Mouse (Mus musculus) 416B (cell line): Measurements from ENCODE around the gene Ccdc183.
A peak's percentile ranks its signal among the peaks of the same experiment; 100 is the strongest.

Experiments used
- DNase-seq: peaks from one replicate; pipeline ENCODE4 v3.0.0; 2011; ENCODE audit warnings: low read depth

The Ccdc183 gene

DNA sequence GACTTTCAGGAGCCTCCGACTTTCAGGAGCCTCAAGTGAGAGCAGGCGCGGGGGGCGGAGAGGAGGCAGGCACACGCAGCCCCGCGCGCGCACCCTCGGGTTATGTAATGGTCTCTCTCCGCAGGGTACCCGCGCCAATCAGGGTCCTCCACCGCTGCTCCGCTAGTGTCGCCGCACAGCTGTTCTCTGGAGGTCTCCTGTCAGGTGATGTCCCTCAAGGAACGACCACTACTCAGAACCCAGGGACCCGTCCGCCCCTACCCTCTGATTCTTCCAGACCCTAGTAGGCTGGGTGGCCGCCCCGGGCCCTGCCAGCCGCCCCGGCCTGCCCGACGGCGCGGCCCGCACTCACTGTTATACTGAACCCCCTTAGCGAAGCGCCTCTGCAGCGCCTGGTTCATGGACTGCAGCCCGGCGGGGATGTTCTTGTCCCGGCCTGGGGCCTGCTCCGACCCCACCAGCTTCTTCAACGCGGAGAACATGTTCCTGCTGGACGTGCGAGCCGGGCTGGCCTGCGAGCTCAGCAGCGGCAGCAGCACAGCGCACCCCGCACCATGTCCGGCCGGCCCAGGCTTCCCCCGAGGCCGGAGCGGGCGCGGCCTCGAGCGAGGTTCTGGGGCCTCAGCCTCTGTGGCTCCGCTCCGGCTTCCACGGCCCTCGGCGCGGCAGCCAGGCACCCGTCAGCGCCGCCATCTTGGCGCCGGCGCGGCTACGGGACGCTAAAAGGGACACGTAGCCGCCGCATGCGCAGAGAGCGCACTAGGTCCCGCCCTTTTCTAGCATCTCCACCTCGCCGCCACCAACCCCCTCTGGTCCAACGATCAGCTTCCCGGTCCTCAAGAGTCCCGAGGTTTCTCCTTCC lies 9.5 kb downstream of the Ccdc183 start, which contains the start of gene Rabl6:
Rabl6 (minus strand) TSS at position 761 of the 862 bp plus-strand sequence.
- DNase-seq, result peak; percentile 84

DNA sequence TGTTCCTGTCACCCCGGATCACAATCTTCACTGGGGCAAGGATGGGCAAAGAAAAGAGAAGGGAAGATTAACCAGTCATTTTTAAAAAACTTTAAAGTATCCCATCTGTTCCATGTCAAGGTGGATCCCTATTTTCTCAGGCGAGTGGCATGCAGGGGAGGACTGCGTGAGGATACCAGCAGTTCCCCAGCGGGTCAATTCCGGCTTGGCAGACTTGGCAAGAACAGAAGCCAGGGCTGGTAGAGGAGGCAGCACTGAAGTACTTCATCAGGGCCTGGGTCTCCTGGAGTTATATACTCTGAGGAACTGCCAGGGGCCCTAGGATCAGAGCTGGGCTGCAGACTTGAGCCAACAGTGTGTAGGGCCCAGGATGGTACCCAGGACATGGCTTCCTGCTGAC lies 15.0 kb downstream of the Ccdc183 start:
- no peak for DNase-seq

DNA sequence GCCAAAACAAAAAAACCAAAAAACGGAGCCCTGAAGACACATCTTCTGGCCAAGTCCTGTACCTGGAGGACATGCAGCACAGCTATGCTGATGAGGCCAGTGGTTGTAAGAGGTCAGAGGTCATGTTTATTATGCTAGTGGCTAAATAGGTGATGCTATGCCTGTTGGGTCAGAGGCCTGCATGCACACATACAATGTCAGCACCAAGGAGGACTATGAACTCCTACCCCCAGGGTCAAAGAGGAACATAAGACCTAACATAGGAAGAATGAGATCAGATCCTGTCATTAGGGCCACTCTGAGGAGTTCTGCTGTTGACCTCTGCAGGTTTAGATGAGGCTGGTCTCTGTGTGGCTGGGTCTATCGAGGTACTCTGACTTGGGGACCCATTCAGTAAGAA lies 17.4 kb downstream of the Ccdc183 start:
- no peak for DNase-seq

DNA sequence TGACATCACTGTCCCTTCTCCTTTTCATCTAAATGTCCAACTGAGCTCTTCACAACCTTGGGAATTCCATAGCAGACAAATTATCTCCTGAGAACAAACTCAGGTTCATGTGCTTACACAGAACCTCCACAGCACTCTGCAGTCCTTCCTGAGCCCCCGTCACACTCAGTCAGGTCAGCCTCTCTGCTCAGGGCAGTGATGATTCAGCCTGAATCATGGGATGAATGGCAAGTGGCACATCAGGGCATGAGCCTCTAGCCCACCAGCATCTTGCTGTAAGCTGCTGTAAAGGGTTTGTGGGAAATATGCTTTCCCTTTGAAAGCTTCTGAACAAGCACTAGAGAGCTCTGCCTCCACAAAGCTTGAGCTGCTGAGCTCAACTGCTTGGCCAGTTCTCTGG lies 18.7 kb downstream of the Ccdc183 start:
- no peak for DNase-seq

DNA sequence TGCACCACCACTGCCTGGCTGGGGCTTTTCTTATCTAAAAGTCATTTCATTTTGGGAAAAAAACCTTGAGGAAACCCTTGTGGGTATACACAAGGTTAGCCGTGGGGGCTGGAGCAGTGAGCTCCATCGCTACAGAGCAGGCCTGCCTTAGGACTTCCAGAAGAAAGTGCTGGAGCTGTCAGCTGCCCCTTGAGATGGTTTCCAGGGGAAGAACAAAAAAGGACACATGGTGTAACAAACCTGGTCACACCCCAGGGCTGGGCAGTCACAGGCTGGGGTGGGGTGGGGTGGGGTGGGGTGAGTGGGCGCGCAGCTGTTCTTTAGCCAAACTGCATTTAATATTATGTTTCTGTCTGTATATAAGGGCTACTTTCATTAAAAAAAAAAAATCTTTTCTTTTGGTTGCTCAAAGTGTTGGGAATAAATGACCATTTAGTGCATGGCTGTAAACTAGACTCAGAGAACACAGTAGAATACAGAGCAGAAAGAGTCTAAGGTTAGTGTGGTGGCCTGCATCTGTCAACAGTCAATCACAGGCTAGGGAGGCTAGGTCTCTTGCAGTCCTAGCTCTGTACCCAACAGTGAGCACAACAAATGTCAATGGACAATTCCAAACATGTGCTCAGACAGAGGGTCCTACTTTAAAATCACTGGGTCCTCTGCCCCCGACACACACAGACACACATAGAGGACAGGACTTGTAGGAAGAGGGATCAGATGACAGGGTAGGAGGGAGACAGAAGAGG lies 20.5 kb downstream of the Ccdc183 start:
- DNase-seq, result no peak

DNA sequence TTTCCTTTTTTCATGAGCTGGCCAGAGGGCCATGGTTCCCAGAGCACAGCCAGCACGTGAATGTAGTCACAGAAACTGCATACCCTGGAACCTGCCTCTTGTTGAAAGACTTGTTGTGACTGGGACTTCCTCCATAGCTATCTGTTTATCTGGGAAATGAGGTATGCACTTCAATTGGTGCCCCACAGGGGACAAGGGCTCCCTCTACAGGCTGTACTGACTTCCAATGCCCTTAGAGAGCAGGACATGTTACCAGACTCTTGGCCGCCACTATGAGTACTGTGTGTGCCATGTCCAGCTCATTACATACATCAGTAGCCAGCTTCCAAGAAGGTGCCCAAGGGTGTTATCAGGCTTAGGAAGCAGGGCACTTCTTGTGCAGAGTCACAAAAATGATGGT lies 25.6 kb downstream of the Ccdc183 start:
- peak; percentile 75 for DNase-seq

DNA sequence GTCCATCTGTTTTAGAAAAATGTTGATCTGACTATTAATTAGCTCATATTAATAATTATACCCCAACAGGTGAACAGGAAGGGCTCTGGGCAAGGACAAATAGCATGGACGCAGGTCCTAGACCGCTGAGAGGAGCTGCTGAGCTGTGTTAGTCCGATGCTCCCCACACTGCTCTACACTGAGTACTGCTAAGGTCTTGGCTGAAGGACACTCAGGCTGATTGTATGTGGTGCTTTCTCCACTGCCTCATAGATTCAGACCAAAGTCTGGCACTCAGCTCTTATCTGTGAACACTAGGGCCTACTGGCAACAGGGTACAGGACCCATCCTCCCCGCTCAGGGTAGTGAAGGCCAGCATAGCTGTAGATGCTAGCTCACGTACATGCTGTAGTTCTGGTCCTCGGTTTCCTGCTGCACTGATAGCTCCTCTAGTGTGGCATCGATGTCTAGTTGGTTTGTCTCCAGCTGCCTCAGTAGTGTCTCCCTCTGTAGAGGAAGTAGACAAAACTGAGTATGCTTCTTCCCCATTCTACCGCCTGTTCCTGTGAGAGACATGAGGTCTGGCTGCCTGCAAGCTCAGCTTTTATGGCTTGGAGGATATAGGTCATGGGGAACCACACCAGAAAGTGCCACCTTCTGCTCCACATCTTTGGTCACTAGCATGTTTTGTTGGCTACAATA lies 29.1 kb downstream of the Ccdc183 start:
- no peak for DNase-seq

DNA sequence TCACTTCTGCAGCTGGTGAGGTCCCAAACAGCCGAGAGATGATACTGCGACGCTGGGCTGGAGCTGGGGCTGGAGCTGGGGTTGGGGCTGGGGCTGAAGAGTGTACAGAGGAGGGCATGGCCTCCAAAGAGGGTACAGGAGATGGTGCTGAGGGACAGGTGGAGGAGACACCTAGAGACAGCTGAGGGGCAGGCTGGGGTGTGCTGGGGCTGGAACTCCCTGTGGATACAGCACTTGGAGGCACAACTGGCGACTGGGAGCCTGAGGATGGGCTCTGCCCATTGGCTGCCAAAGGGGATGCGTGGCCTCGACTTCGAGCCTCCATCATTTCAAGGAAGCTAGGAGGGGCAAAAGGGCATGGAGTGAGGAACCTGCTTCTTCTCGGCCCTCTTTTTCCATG lies 30.2 kb downstream of the Ccdc183 start:
- no peak for DNase-seq

DNA sequence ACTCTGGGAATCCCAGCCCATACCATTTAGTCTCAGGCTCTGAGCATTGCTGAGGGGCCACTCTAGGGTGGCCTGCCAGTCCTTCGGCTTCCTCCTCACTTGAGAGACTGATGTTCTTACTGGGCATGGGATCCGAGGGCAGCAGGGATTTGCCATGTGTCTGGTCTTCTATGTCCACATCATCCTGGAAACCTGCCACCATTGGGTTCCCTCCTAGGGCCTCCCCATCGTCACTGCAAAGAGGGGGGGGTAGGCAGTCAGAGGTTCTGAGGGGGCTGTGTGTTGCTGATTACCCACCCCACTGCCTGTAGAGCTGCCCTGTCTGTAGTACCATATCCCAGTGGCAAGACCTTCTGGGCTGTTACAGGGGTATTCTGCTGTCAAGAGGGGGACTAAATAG lies 31.9 kb downstream of the Ccdc183 start:
- DNase-seq, result no peak

DNA sequence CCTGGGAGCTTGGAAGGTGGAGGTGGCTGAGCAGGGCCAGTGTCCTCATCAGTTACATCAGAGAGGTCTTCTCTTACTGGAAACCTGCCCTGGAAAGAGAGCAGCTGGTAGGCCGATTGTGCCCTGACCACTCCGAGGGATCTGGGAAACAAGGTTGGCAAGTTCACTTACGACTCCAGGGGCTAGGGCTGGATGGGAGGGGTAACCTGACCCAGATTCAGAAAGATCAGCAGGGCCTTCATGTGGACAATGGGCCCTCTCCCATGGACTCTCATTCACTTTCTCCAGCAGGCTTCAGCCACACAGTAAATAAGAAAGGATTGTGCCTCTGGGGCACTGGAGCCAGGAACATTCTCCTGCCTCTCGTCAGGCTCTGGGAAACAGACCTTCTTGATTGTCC lies 32.6 kb downstream of the Ccdc183 start:
- no peak for DNase-seq

DNA sequence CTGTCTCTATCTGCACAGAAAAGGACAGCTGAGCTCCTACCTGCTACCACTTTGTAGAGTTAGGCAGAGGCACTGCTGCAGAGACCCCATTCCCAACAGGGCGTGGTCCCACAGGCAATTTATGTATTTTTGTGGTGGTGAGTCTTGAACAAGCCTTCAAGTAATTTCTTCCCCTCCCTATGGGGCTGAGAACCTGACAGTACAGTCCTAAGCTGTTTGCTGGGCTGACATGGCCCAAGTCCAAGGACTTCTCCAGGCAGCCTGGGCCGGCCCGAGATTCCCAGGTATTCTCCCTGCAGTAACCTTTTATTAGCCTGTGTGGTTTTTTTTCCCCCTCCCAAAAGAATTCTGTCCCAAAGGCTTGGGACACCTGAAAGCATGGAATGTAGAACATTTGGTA lies 33.3 kb downstream of the Ccdc183 start:
- no peak for DNase-seq

DNA sequence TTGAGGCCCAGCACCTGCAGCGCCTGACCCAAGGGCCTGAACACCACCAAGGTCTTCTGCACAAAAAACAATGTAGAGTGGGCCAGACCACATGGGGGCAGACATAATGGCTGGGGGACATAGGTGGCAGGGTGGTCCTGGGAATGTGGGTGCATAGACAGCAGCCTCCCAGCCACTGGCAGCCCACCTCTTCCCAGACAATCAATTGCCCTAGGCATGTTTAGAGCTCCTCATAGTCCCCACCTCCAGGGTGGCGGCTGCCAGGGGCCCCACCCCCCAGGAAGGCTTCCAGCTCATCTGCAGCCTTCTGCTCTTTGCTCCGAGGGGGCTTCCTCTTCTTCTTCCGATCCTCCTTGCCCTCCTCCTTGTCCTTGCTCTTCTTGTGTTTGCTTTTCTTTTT lies 33.9 kb downstream of the Ccdc183 start:
- DNase-seq, result no peak

DNA sequence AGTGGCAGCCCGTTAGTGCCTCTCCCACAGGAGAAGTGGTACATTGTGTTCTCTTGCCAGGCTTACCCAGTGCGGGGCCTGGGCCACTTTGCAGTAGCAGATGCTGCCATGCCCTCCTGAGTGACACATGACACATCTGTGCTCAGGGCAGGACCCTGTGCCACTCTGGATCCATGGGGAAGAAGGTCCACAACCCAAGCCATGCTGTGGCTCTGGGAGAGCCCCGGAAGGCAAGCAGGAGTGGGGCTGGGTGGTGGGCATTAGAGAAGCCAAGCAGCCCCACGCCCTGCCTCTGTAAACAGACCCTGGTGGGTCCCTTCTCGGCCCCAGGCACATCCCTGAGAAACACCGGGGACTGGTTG lies 34.4 kb downstream of the Ccdc183 start:
- no peak for DNase-seq

DNA sequence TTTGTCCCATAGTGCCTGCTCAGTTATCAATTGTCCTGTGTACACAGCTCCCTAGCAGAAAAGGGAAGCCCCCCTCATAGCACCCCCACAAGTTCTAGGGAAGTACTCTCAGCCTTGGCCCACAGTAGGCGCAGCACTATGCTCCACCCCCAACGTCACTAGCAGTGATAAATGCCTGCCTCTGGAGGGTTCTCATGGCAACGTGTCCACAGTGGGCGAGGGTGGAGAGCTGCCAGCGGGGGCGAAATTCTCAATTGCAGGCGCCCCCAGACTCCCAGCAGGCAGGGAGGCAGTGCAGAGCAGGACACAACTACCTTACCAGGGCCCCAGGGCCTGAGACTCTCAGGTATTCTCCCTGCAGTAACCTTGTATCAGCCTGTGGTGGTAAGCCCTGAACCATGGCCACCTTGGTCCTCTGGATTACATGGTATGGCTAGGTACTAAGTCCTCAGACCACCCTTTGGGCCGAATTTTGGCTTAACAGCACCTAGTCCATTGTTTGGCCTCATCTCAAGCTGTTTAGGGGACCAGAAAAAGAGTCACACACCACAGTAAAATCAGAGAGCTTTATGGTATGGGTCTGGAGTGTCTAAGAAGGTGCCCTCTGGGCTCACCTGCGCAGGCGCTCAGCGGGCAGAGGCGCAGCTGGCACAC lies 34.9 kb downstream of the Ccdc183 start:
- no peak for DNase-seq

DNA sequence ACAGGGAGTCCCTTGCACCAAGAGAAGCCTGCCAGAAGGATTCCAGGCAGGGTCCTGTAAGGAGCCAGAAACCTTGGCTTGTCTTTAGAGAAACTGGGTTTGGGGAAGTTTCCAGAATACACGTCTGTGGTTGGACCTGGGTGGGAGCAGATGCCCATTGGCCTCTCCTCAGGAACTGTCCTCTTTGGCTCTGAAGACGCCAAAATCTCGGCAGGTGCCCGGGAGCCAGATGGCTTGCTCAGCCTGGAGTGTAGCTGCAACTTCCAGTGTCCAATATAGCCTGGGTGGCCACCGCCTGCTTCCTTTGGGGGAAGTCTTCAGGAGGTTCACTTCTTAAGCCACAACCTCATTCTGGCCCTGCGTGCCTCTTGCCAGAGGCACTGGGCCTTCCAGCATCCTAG lies 35.6 kb downstream of the Ccdc183 start:
- DNase-seq, result peak; percentile 49

DNA sequence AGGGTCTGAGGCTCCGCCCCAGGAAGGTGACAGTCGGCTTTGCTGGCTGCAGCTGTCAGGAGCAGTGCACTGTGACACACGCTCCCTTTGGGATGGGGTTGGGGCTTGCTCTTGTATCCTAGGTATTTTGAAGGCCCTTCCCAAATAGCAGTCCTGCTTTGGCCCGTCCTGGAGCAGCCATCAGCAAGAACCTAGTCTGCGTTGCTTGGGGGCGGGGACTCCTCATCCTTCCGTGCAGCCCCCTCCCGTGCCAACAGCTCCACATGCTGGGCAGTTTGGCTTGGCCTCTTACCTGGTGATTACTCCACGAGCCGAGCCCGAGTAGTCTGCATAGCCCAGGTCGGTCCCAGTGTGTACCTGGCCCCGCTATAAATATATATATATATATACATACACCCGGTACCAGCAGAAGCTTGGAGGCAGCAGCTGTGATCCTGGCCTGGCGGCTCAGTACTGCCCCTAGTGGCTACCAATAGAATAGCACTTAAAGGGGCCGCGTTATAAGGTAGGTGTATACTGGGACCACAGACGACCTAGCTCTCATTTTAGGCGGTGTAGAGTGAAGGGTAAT lies 36.1 kb downstream of the Ccdc183 start, which contains the start of gene Ajm1:
Ajm1 (minus strand) TSS at position 464 of the 571 bp plus-strand sequence.
- peak; percentile 77 for DNase-seq

DNA sequence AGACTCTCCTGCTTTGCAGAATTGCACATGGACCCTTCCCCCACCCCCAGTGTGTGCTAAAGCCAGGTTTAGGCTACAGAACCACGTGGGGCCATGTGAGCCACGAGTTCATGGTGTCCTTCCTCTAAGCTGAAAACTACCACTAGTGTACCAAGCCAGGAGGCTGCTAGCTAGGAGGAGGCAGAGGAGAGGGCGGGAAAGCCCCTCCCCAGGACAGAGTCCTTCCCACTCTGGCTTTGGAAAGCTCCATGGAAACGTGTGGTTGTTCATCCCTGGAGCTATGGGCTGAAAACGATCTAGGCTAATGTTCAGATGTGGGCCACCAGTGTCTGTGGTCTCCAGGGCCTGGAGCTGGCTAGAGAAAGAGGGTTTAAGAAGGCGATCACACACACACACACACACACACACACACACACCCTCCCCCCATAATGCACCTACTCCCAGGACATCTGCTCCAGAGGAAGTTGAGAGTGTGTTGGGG lies 36.8 kb downstream of the Ccdc183 start:
- DNase-seq, result no peak

DNA sequence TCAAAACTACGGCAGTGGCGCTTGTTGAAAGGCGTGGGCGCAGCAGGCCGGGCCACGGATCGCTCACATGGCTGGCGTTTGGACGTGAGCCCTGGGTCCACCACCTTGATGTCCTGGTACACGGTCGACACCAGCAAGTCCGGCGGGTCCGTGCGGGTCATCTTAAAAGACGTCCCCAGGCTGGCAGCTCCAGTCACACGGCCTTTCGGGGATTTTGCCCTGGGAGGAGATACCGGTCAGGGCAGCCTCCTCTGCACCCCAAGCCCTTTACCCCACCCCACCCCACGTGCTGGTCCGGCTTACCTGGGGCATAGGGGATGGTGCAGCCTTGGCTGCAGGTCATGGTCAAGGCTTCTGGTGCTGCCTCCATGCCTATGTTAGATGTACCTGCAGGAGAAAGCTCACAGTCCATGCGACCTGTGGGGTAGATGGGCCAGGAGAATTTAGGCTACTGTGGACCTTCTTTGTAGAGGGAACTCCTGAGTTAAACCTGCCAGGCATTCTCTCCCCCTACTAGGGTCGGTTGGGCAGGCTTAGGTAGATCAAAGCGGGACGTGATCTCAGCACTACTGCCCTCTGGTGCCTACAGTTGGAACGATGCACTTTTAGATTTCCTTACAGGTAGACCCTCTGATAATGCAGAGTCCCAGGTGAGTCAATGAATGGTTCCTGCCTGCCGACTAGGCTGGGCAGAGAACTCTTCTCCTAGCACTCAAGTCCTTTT lies 37.6 kb downstream of the Ccdc183 start:
- peak; percentile 21 for DNase-seq

DNA sequence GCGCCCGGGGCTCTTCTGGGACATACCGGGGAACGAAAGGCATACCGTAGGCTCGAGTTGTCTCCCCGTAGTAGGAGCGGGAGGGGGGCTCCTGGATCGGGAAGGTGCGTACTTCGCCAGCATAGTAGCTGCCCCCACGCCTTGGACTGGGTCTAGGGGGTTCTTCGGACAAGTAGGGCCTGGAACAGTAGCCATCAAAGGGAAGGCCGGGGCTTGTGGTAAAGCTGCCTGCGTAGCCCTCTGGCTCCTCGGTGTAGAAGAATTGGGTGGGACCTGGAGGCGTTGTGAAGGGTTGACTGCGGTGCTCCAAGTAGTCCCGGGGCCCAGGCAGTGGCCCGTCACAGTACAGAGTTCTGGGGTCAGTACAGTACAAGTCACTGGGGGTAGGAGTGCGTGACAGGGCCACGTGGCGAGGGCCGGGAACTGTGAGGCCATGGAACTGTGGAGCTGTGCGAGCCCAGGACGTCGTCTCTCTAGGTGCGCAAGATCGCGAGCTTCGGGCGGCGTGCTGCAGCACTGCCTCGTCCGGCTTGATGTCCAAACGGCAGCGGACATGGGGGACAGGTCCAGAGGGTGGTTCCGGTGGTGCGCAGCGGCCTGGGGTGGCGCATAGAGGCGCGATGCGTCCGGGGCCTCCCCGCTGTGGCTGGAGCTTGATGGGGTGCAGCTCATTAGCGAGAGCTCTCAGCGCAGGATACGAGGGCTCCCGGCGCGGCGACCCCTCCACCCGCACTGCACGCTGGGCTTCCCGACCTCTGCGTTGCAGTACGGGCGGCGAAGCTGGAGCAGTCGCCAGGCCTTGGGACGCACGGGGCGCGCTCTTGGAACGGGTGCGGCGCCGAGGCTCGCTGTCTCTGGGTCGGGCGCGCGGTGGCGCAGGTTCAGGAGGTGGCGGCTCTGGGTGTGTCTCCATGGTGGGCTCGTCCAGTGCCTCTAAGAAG lies 38.4 kb downstream of the Ccdc183 start:
- no peak for DNase-seq
